Mouse (Mus musculus) 3T3-L1 (cell line): ENCODE measurements around the gene Dleu7.

ENCODE experiments used
- DNase-seq: peaks from one replicate; pipeline ENCODE4 v3.0.0-alpha.2; 2015; ENCODE audit warnings: low read depth, low spot score

The Dleu7 gene

DNA sequence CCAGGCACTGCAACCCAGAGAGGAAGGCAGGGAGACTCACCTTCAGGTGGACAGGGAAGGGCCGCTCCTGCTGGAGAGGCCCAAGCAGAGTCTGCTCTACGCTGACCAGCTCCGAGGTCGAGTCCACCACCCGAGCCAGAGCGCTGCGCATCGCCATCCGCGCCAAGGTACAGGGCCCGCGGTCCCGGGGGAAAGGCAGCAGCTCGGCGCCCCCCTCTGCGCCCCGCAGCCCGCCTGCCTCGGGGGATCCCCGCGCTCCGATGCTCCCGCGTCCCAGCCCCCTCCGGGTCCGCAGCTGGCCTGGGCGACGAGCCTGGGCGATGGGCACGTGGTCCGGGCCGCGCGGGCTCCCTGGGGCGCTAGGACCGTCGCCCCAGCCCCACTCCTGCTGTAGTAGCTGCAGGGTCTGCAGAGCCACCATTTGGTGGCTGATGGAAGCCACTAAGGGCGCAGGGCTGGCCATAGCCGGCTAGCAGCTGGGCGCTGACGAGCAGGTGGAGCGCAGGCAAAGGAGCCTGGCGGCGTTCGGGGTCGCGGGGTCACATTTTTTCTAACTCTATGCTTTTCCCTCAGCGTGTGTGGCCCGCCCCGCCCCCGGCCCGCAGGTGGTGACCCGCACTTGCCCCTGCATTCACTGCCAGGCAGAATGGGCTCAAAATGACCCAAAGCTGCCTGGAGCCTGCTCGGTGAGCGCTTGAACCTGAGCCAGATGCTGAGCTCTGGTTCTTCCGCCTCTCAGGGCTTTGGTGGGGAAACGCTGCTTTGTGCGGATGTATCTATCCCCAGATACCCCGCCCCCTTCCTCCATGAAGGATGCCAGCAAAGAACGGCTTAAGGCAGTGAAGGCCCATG lies at the start of gene Dleu7, which contains the start of gene Rnaseh2b:
Dleu7 (minus strand) TSS at position 560 of the 852 bp plus-strand sequence.
Rnaseh2b (plus strand) TSS at position 102 of the 852 bp plus-strand sequence.
- no peak for DNase-seq

DNA sequence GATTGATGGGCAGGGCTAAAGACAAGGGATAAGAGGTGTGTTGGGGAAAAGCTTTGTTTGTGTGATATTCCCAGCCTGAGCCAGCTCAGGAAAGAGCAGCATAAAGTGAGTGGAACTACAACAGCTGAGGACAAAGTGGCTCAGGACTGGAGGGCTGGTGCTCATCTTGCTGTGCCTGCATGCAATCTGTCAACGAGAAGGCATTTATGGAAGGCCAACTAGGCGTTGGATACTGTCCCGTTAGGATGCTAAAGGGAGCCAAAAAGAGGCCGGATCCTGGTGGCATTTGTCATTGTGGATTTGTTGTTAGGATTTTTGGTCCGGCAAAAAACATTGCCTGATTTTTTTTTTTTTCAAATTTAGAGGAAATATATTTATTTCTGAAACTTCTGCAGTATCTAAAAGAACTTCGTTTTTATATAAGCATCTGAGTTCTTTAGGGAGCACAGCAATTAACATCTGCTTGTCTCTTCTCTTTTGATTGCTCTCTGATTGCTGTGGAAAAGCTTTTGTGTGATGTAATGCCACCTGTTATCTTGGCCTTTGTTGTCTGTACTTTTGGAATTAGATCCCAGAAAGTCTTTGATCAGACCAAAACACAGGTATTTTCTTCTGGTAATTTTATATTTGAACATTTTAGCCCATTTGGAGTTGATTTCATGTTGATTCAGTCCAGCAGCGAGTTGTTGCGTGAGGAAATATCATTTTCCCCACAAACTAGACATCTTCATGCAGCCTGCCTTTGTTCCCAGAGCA lies 49.2 kb upstream of the Dleu7 start:
- DNase-seq: no peak

GRCm38 (mm10) chr14:62339196-62339595 lies 46.3 kb upstream of the Dleu7 start:
- no peak for DNase-seq

GRCm38 (mm10) chr14:62333909-62334687 lies 41.3 kb upstream of the Dleu7 start:
- no peak for DNase-seq

DNA sequence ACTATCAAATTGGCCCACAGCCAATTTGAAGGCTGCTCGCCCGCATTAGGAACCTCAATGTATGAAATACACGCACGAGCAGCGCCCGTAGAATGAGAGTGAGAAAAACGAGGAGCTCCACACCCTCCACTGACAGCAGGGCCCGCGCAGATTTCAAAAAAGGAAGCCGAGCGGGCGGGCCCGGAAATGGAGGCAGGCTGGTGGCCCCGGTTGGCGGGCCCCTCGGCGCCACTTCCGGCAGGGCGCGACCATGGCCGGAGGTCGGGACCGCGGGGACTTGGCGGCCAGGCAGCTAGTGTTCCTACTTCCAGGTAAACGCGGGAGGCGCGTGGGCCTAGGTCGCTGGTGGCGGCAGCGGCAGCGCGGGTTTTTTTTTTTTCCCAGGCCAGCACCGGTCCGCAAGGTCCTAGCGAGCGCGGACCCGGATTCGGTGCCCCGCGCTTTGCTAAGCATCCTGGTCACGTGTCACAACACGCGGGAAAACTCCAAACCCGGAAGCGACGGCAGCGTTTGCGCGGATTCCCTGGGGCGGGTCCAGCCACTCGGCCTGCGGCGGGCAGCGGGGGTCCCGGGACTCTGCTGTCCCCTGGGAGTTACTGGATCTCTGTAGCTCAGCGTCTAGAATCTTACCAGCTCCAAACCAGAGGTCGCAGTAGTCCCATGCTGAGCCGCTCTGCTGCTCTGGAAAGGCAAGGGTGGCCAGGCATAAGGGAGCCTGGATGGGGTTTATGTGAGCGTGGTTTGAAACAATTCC lies 39.2 kb upstream of the Dleu7 start:
- DNase-seq: peak; percentile 82

- DNase-seq: peak; percentile 22
Observed at GRCm38 (mm10) chr14:62331457-62331856, 38.6 kb upstream of the Dleu7 start.

DNA sequence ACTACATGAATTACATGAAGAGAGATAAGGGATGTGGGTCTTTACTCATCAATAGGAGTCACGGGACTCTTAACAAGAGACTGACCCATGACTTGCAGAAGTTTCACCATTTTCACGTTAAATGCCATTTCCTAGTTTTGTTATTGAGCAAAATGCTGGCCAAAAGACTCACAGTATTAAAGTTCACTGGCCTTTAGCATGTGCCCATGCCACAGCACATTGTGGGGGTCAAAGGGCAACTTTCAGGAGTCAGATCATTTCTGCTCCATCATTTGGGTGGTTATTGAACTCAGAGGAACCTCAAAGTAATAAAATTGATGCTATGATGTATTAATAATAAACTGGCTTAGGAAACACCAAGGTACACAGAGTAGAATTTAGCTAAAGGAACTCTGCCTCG lies 36.8 kb upstream of the Dleu7 start:
- no peak for DNase-seq

DNA sequence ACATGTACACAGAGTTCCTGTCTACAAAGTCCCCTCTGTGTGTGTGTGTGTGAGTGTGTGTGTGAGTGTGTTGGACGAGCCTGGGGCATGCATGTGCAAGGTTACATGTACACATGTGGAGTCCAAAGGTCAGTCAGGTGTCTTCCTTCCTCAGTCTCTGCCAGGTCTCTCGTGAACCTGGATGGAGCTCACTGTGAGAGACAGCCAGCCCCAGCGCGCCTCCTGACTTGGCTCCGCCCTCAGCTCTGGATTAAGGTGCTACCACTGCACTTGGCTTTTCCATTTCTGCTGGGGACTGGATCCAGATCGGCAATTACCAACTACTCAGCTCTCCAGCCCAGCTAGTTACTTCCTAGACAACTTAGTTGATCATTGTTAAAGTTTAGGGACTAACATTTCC lies 35.8 kb upstream of the Dleu7 start:
- DNase-seq: no peak

GRCm38 (mm10) chr14:62327171-62327570 lies 34.3 kb upstream of the Dleu7 start:
- no peak for DNase-seq

DNA sequence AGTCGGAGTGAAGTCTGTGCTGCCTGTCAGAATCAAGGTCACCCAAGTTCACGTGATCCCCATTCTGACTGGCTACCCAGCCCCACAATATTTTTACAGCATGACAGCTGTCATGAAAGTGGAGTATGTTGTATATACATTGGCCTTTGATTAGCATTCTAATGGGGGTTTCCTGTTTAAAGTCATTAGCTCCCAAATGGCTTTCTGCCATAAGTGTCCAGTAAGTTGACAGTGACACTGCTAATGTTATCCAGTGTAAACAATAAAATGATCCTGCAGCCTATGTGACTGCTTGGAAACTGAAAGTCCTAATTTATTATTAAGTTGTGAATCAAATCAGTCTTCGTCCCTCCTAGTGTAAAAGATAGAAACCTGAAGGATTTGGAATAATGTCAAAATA lies 33.2 kb upstream of the Dleu7 start:
- DNase-seq: no peak

DNA sequence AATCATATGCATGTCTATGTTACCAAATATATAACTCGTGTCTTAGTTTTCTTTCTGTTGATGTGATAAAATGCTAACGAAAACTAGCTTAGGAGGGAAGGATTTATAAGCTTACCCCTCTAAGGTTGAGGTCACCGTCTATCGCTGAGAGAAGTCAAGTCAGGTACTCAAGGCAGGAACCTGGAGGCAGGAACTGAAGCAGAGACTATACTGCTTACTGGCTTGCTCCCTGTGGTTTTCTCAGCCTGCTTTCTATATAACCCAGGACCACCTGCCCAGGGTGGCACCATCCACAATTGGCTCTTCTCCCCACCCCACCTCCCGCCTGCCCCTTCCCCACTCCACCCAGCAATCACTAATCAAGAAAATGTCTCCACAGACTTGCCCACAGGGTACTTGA lies 32.1 kb upstream of the Dleu7 start:
- DNase-seq: no peak

DNA sequence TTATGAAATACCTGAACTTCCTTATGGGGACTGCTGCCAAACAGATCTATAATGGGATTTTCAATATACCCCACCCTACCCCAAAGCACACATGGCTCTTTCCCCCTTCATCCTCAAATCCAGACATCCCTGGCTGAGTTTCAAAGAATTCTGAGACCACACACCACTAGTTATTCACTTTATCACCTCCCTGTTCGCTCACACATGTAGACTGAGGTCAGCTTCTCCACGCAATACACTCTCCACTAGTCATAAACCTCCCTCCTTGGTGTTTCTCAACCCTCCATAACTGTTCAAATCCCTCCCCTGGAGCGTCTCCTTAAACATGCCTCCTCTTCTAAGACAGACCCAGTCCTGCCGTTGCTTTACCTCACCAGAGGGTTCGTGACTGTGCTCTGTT lies 30.6 kb upstream of the Dleu7 start:
- no peak for DNase-seq

- no peak for DNase-seq
Observed at GRCm38 (mm10) chr14:62322581-62323344, 29.9 kb upstream of the Dleu7 start.

DNA sequence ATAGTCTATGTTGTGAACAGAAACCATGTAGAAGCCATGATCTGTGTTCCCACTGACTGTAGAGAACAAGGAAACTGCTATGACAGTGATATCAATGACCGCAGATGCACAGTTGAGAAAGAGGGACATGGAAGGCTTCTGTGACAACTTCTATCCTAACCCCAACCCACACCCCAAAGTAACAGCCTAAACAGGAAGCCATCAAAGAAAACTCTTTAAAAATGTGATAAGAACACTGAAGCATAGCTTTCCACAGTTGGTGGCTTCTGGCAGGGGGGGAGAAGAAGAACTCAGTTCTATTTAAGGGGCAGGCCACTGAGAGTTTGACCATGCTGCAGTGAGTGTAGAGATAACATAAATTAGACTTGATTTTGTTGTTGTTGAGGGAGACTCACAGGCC lies 18.8 kb upstream of the Dleu7 start:
- DNase-seq: no peak

GRCm38 (mm10) chr14:62309026-62309425 lies 16.2 kb upstream of the Dleu7 start:
- no peak for DNase-seq

GRCm38 (mm10) chr14:62307555-62307954 lies 14.7 kb upstream of the Dleu7 start:
- DNase-seq: no peak

DNA sequence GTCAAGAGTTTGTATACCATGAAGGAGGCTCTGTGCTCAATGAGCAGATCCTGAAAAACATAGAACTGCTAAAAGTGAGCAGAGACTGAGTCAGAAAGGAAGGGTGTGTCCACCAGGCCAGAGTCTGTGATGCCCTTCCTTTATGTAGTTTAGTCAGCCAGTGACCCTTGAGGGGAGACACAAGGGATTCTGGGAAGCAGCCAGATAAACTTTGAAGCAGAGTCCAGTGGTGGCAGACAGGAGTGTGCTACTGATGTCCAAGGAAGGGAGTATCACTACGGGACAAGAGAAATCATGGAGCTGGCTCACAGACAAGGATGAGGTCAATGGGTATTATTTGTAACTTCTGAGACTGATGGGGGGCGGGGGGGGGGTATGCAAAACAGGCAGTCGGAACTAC lies 7.2 kb upstream of the Dleu7 start:
- peak; percentile 46 for DNase-seq

DNA sequence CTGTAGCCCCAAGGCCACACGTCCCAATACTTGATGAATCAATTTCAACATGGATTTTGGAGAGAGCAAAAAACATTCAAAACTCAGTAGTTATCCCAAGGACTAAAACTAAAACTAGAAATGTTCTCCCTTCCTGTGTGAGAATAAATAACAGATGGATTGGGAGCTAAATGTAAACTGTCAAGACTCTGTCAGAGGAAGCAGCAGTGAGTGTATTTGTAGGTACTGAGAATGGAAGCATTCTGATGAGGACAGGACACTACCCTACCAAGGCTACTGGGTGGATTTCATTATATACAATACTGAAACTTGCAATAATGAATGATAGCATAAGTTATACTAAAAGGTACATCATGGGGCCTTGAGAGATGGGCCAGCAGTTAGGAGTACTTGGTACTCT lies 6.0 kb upstream of the Dleu7 start:
- no peak for DNase-seq

- DNase-seq: no peak
Observed at GRCm38 (mm10) chr14:62292166-62292487, 720 bp downstream of the Dleu7 start.

GRCm38 (mm10) chr14:62291406-62291987 lies 1.4 kb downstream of the Dleu7 start:
- DNase-seq: no peak
